Mouse (Mus musculus): ENCODE measurements around the gene Tapbpl.

GRCm38 (mm10) chr6:125252285-125252684 is 20.6 kb upstream of the Tapbpl start:
- no peak for TF ChIP-seq POLR2A (IDR thresholded peaks at IDR 0.05; ENCODE audit: insufficient read length, low read depth)
- no peak for TF ChIP-seq MYOD1 (IDR thresholded peaks at IDR 0.05; ENCODE audit: control insufficient read depth in 1 of 3, insufficient read length in 2 of 3, low read depth in 2 of 3)
- no peak for TF ChIP-seq TCF3 (IDR thresholded peaks at IDR 0.05; ENCODE audit: insufficient read length, low read depth)
- no peak for TF ChIP-seq MAX (IDR thresholded peaks at IDR 0.05; ENCODE audit: low read depth)

Measured in myocyte (in vitro differentiated cells).